Mouse (Mus musculus) common myeloid progenitor, adult 5-6 weeks (primary cell): Measurements from ENCODE around the gene Rnf24. TPM values are rescaled to one million over a fixed set of nuclear protein-coding genes. Genes with fewer than 3 reads are reported as not detected.
A peak's percentile ranks its signal among the peaks of the same experiment; 100 is the strongest.
"Not testable (repeated sequence)": the region's sequence is repeated elsewhere in the genome, so short reads cannot be mapped to it uniquely, and the experiment has no call there.

ENCODE experiments used
- ATAC-seq: replicated peaks from 2 replicates; pipeline ENCODE4 v1.8.0; 2016; ENCODE audit warnings: low read depth, mild to moderate bottlenecking, moderate TSS enrichment, inconsistent platforms; ENCODE audit not compliant: poor library complexity, severe bottlenecking
- total RNA-seq: library from RNA; stranded (forward); fragments of 200-1000, 187-1606 nt; gene quantifications from 2 replicates; pipeline ENCODE4 v1.2.3, GENCODE M21; 2017

Gene Rnf24
- total RNA-seq, 1 experiment from 2014 or later = 3.7 TPM

- ATAC-seq = no peak
These were observed 7.1 kb downstream of the Rnf24 start for GRCm38 (mm10) chr2:131345556-131345955.

GRCm38 (mm10) chr2:131344449-131344848 lies 8.2 kb downstream of the Rnf24 start:
- no peak for ATAC-seq

- peak; percentile 73 for ATAC-seq
These were observed 15.1 kb downstream of the Rnf24 start for GRCm38 (mm10) chr2:131337602-131338001.

- no peak for ATAC-seq
These were observed 22.1 kb downstream of the Rnf24 start for GRCm38 (mm10) chr2:131330548-131330947.

GRCm38 (mm10) chr2:131328981-131329380 lies 23.7 kb downstream of the Rnf24 start:
- ATAC-seq = no peak

- ATAC-seq = 0 out of 2 replicates have a peak, but pooled peaks have one; percentile 32
These were observed 26.6 kb downstream of the Rnf24 start for GRCm38 (mm10) chr2:131326044-131326443.

- ATAC-seq = no peak
These were observed 29.0 kb downstream of the Rnf24 start for GRCm38 (mm10) chr2:131323675-131324074.

- peak; percentile 94 for ATAC-seq
These were observed 31.5 kb downstream of the Rnf24 start for GRCm38 (mm10) chr2:131321192-131321591.

GRCm38 (mm10) chr2:131319401-131319800 lies 33.3 kb downstream of the Rnf24 start:
- no peak for ATAC-seq

GRCm38 (mm10) chr2:131316167-131316566 lies 36.5 kb downstream of the Rnf24 start:
- ATAC-seq = no peak

- no peak for ATAC-seq
These were observed 43.4 kb downstream of the Rnf24 start for GRCm38 (mm10) chr2:131309296-131309695.

GRCm38 (mm10) chr2:131307822-131308221 lies 44.9 kb downstream of the Rnf24 start:
- ATAC-seq = no peak

GRCm38 (mm10) chr2:131307391-131307790 lies 45.3 kb downstream of the Rnf24 start:
- no peak for ATAC-seq

GRCm38 (mm10) chr2:131305226-131305625 lies 47.5 kb downstream of the Rnf24 start:
- not testable (repeated sequence) for ATAC-seq

- ATAC-seq = no peak
These were observed 48.2 kb downstream of the Rnf24 start for GRCm38 (mm10) chr2:131304497-131304896.

GRCm38 (mm10) chr2:131301635-131302034 lies 51.1 kb downstream of the Rnf24 start:
- no peak for ATAC-seq

- ATAC-seq = no peak
These were observed 52.2 kb downstream of the Rnf24 start for GRCm38 (mm10) chr2:131300485-131300884.

- not testable (repeated sequence) for ATAC-seq
These were observed 54.0 kb downstream of the Rnf24 start for GRCm38 (mm10) chr2:131298674-131299073.

GRCm38 (mm10) chr2:131296746-131297261 lies 55.9 kb downstream of the Rnf24 start:
- ATAC-seq = no peak

GRCm38 (mm10) chr2:131290669-131291068 lies 62.0 kb downstream of the Rnf24 start:
- no peak for ATAC-seq

GRCm38 (mm10) chr2:131286276-131286675 lies 66.4 kb downstream of the Rnf24 start:
- ATAC-seq = no peak

GRCm38 (mm10) chr2:131281596-131281995 lies 71.1 kb downstream of the Rnf24 start:
- ATAC-seq = no peak
